Mouse (Mus musculus) heart, adult 2 months (tissue): ENCODE results near the gene Frmd5.

Experiments used
- CTCF ChIP-seq: fragments of 200-600 bp; IDR thresholded peaks from 2 replicates; pipeline ENCODE4 v1.8.1; 2022; ENCODE audit warnings: antibody characterized with exemption, mild to moderate bottlenecking, moderate library complexity
- EP300 ChIP-seq: fragments of 200-500 bp; IDR thresholded peaks from 2 replicates; pipeline ENCODE4 v1.6.1; 2011; ENCODE audit warnings: low read depth, low read length, control low read depth; ENCODE audit not compliant: insufficient read depth
- POLR2A ChIP-seq: fragments of 200-500 bp; IDR thresholded peaks from 2 replicates; pipeline ENCODE4 v1.6.1; 2011; ENCODE audit warnings: mild to moderate bottlenecking, low read depth, low read length, control low read depth; ENCODE audit not compliant: insufficient read depth

- no peak for TF ChIP-seq POLR2A
- no peak for TF ChIP-seq CTCF
- TF ChIP-seq EP300 = no peak
These were observed 185.4 kb downstream of the Frmd5 start for GRCm38 (mm10) chr2:121621262-121622163.
